Mouse (Mus musculus): ENCODE measurements around the gene Akr1c21. TPM values are rescaled to one million over a fixed set of nuclear protein-coding genes. Genes with fewer than 3 reads are reported as not detected.
"Not testable (repeated sequence)": the region's sequence is repeated elsewhere in the genome, so short reads cannot be mapped to it uniquely, and the experiment has no call there.

Akr1c21 gene
- polyA plus RNA-seq (2015; fragmentation: Nextera tagmentation; extraction: Ambion mirVana): not detected in 2 replicates

- ATAC-seq (ENCODE audit: low FRiP score): no peak
Observed at GRCm38 (mm10) chr13:4573871-4574270, at the start of gene Akr1c21. Akr1c21 (plus strand) TSS chr13:4574075.

GRCm38 (mm10) chr13:4559143-4559542 is 14.7 kb upstream of the Akr1c21 start:
- no peak for ATAC-seq (ENCODE audit: low FRiP score)
- Histone ChIP-seq H3K36me3 (no peaks in the 10 kb centered on the region), H3K9ac (replicated peaks) (no peak overlapping the region), H3K4me2 (no peak overlapping the region), H3K4me3 (replicated peaks) (no peak overlapping the region), H3K4me1 (no peaks in the 10 kb centered on the region), H3K9me3 (replicated peaks) (no peaks in the 10 kb centered on the region), H3K27ac (replicated peaks) (no peak overlapping the region), H3K27me3 (replicated peaks) (no peaks in the 10 kb centered on the region)
- WGBS: 76% methylated on average over 1 of the region's 1 CpGs

More at GRCm38 (mm10) chr13:4573871-4574270, at the start of gene Akr1c21:
- no peak within 1 kb of the TSS for H3K9ac ChIP-seq (replicated peaks)
- H3K4me1 ChIP-seq: no peaks in the 10 kb centered on the region
- 83% methylated on average over 1 of the region's 1 CpGs for WGBS
- H3K36me3 ChIP-seq: no peaks in the 10 kb centered on the region
- no peaks in the 10 kb centered on the region for H3K9me3 ChIP-seq (replicated peaks)
- H3K27ac ChIP-seq (replicated peaks): no peak within 1 kb of the TSS
- H3K4me3 ChIP-seq (replicated peaks): no peak within 1 kb of the TSS
- H3K4me2 ChIP-seq: no peak within 1 kb of the TSS
- no peaks in the 10 kb centered on the region for H3K27me3 ChIP-seq (replicated peaks)

GRCm38 (mm10) chr13:4560500-4560899 is 13.4 kb upstream of the Akr1c21 start:
- no peak overlapping the region for H3K27ac ChIP-seq (replicated peaks)
- H3K36me3 ChIP-seq: no peaks in the 10 kb centered on the region
- no peaks in the 10 kb centered on the region for H3K4me1 ChIP-seq
- no peaks in the 10 kb centered on the region for H3K9me3 ChIP-seq (replicated peaks)
- no peak overlapping the region for H3K4me2 ChIP-seq
- H3K9ac ChIP-seq (replicated peaks): no peak overlapping the region
- no peaks in the 10 kb centered on the region for H3K27me3 ChIP-seq (replicated peaks)
- no peak for ATAC-seq (ENCODE audit: low FRiP score)
- H3K4me3 ChIP-seq (replicated peaks): no peak overlapping the region

- H3K4me3 ChIP-seq (replicated peaks): no peak overlapping the region
- H3K9me3 ChIP-seq (replicated peaks): no peaks in the 10 kb centered on the region
- no peak for ATAC-seq (ENCODE audit: low FRiP score)
- H3K27me3 ChIP-seq (replicated peaks): no peaks in the 10 kb centered on the region
- no peaks in the 10 kb centered on the region for H3K36me3 ChIP-seq
- WGBS: 79% methylated on average over 2 of the region's 2 CpGs
- no peak overlapping the region for H3K9ac ChIP-seq (replicated peaks)
- no peaks in the 10 kb centered on the region for H3K4me1 ChIP-seq
- no peak overlapping the region for H3K27ac ChIP-seq (replicated peaks)
- no peak overlapping the region for H3K4me2 ChIP-seq
Observed at GRCm38 (mm10) chr13:4565996-4566395, 7.9 kb upstream of the Akr1c21 start.

- Histone ChIP-seq H3K27me3 (replicated peaks) (no peaks in the 10 kb centered on the region), H3K4me1 (no peaks in the 10 kb centered on the region), H3K9ac (replicated peaks) (no peak overlapping the region), H3K36me3 (no peaks in the 10 kb centered on the region), H3K9me3 (replicated peaks) (no peaks in the 10 kb centered on the region), H3K4me2 (no peak overlapping the region), H3K4me3 (replicated peaks) (no peak overlapping the region), H3K27ac (replicated peaks) (no peak overlapping the region)
- WGBS: 87% methylated on average over 1 of the region's 1 CpGs
- no peak for ATAC-seq (ENCODE audit: low FRiP score)
Observed at GRCm38 (mm10) chr13:4576921-4577320, 3.0 kb downstream of the Akr1c21 start.

- 55% methylated on average over 3 of the region's 3 CpGs for WGBS
- peaks cover 23% of the 10 kb centered on the region for H3K36me3 ChIP-seq
- H3K4me3 ChIP-seq (replicated peaks); H3K4me1 ChIP-seq; H3K27ac ChIP-seq (replicated peaks); H3K9ac ChIP-seq (replicated peaks); H3K4me2 ChIP-seq; ATAC-seq (ENCODE audit: low FRiP score); H3K27me3 ChIP-seq (replicated peaks); H3K9me3 ChIP-seq (replicated peaks): not testable (repeated sequence)
Observed at GRCm38 (mm10) chr13:4603431-4603830, 29.6 kb downstream of the Akr1c21 start.

- no peak for ATAC-seq (ENCODE audit: low FRiP score)
- Histone ChIP-seq H3K9me3 (replicated peaks) (no peaks in the 10 kb centered on the region), H3K36me3 (peaks cover 3% of the 10 kb centered on the region; the same call in 1 of the 2 replicates), H3K4me2 (no peak overlapping the region), H3K9ac (replicated peaks) (no peak overlapping the region), H3K4me1 (no peaks in the 10 kb centered on the region), H3K27ac (replicated peaks) (no peak overlapping the region), H3K4me3 (replicated peaks) (no peak overlapping the region), H3K27me3 (replicated peaks) (no peaks in the 10 kb centered on the region)
- WGBS: 90% methylated on average over 4 of the region's 4 CpGs
Observed at GRCm38 (mm10) chr13:4606821-4607220, 32.9 kb downstream of the Akr1c21 start.

- Histone ChIP-seq H3K4me1 (no peaks in the 10 kb centered on the region), H3K27ac (replicated peaks) (peak overlapping the region; percentile 82), H3K9ac (replicated peaks) (peak overlapping the region; percentile 70), H3K27me3 (replicated peaks) (0 out of 2 replicates have a peak, but pooled peaks cover 3% of the 10 kb centered on the region), H3K4me2 (peak overlapping the region; percentile 70), H3K9me3 (replicated peaks) (no peaks in the 10 kb centered on the region), H3K4me3 (replicated peaks) (peak overlapping the region; percentile 65), H3K36me3 (peaks cover 3% of the 10 kb centered on the region; the same call in 1 of the 2 replicates)
- ATAC-seq (ENCODE audit: low FRiP score): peak; percentile 43
- 21% methylated on average over 9 of the region's 9 CpGs for WGBS
Observed at GRCm38 (mm10) chr13:4608530-4608929, 34.7 kb downstream of the Akr1c21 start.

- Histone ChIP-seq H3K4me2 (peak within 1 kb of the TSS; percentile 70), H3K27me3 (replicated peaks) (0 out of 2 replicates have a peak, but pooled peaks cover 3% of the 10 kb centered on the region), H3K9me3 (replicated peaks) (no peaks in the 10 kb centered on the region), H3K36me3 (no peaks in the 10 kb centered on the region), H3K4me1 (no peaks in the 10 kb centered on the region), H3K9ac (replicated peaks) (peak within 1 kb of the TSS; percentile 70), H3K4me3 (replicated peaks) (peak within 1 kb of the TSS; percentile 65), H3K27ac (replicated peaks) (peak within 1 kb of the TSS; percentile 82)
- peak; percentile 100 for ATAC-seq (ENCODE audit: low FRiP score)
- 3% methylated on average over 10 of the region's 10 CpGs for WGBS
Observed at GRCm38 (mm10) chr13:4608961-4609409, 35.1 kb downstream of the Akr1c21 start, which contains the start of gene Akr1e1. Akr1e1 (minus strand) TSS chr13:4609174.

GRCm38 (mm10) chr13:4610902-4611301 is 37.0 kb downstream of the Akr1c21 start:
- H3K36me3 ChIP-seq: no peaks in the 10 kb centered on the region
- no peak for ATAC-seq (ENCODE audit: low FRiP score)
- H3K9ac ChIP-seq (replicated peaks): no peak overlapping the region
- 0 out of 2 replicates have a peak, but pooled peaks cover 3% of the 10 kb centered on the region for H3K27me3 ChIP-seq (replicated peaks)
- no peak overlapping the region for H3K4me3 ChIP-seq (replicated peaks)
- no peak overlapping the region for H3K4me2 ChIP-seq
- H3K27ac ChIP-seq (replicated peaks): no peak overlapping the region
- no peaks in the 10 kb centered on the region for H3K4me1 ChIP-seq
- no peaks in the 10 kb centered on the region for H3K9me3 ChIP-seq (replicated peaks)
